In genomic region chr12:33169777-33170494, GRCm38 (mm10) we compare ENCODE assay signal across 18 mouse cellular contexts. TPM values are rescaled to one million over a fixed set of nuclear protein-coding genes. Genes with fewer than 3 reads are reported as not detected.
DNase-seq lines count a peak whose midpoint lies in the region; ATAC-seq and TF ChIP-seq lines count a peak whose summit lies in the region.
"Had no signal": no experiment of that assay in that cellular context is flagged by ENCODE, and none has a peak within 500 bp of the region (broad histone marks: within the 10 kb centered on the region; RNA-seq: fewer than 3 reads in every experiment).

No protein-coding gene starts in this region.

- H3K4me2 ChIP-seq in lung, postnatal 0 days (replicated peaks; ENCODE audit: low read depth, low read length), result no peak overlapping the region
- no peak overlapping the region for H3K4me2 ChIP-seq in kidney, embryonic 16.5 days (replicated peaks; ENCODE audit: low read depth, low read length)
- H3K4me2 ChIP-seq in hindbrain, postnatal 0 days (ENCODE audit: low read depth, low read length), result no peak overlapping the region
- H3K4me2 ChIP-seq: embryonic facial prominence, embryonic 15.5 days; forebrain, embryonic 13.5 days; hindbrain, embryonic 15.5 days; liver, embryonic 11.5 days; neural tube, embryonic 15.5 days had no signal

- no peak overlapping the region for H3K4me3 ChIP-seq in lung, postnatal 0 days (ENCODE audit: low read depth, low read length)
- H3K4me3 ChIP-seq in bone marrow macrophage, adult 2 months (ENCODE audit: insufficient read depth, low read length), result peak overlapping the region; percentile 16
- peak overlapping the region; percentile 8 for H3K4me3 ChIP-seq in megakaryocyte, embryonic 14.5 days (replicated peaks)
- H3K4me3 ChIP-seq in kidney, embryonic 16.5 days (ENCODE audit: low read length), result no peak overlapping the region
- no peak overlapping the region for H3K4me3 ChIP-seq in hindbrain, postnatal 0 days (ENCODE audit: low read length)
- H3K4me3 ChIP-seq: embryonic facial prominence, embryonic 15.5 days; forebrain, embryonic 13.5 days; heart, adult 2 months; hindbrain, embryonic 15.5 days; neural tube, embryonic 15.5 days had no signal

- peak; percentile 30 for DNase-seq in lung, postnatal 0 days (ENCODE audit: low spot score)
- DNase-seq in lung, adult 18-20 months, result no peak
- DNase-seq in CD4-positive helper T cell, adult 2 months (ENCODE audit: low read depth, low spot score), result peak; percentile 45
- no peak for DNase-seq in hindbrain, postnatal 0 days (ENCODE audit: low spot score)
- DNase-seq in right cerebral cortex, adult 18-20 months, result no peak
- DNase-seq: cerebellum, adult 2 months; heart, adult 2 months; heart, postnatal 10 days; kidney, adult 9 months; retina, postnatal 1 day had no signal

- no peaks in the 10 kb centered on the region for H3K36me3 ChIP-seq in lung, postnatal 0 days (ENCODE audit: insufficient read depth, low read length)
- H3K36me3 ChIP-seq in megakaryocyte, embryonic 14.5 days (replicated peaks; ENCODE audit: low read length), result peaks cover 51% of the 10 kb centered on the region
- no peaks in the 10 kb centered on the region for H3K36me3 ChIP-seq in kidney, embryonic 16.5 days (ENCODE audit: insufficient read depth, low read length)
- H3K36me3 ChIP-seq in hindbrain, postnatal 0 days (ENCODE audit: insufficient read depth, low read length), result no peaks in the 10 kb centered on the region
- H3K36me3 ChIP-seq: embryonic facial prominence, embryonic 15.5 days; hindbrain, embryonic 15.5 days; neural tube, embryonic 15.5 days had no signal

- peak overlapping the region; percentile 33; the same call in 1 of the 2 replicates for H3K27ac ChIP-seq in lung, postnatal 0 days (ENCODE audit: low read length)
- peak overlapping the region; percentile 43 for H3K27ac ChIP-seq in bone marrow macrophage, adult 2 months (ENCODE audit: insufficient read depth, low read depth, low read length)
- no peak overlapping the region for H3K27ac ChIP-seq in kidney, embryonic 16.5 days (ENCODE audit: low read length)
- H3K27ac ChIP-seq in hindbrain, postnatal 0 days, result no peak overlapping the region
- H3K27ac ChIP-seq: embryonic facial prominence, embryonic 15.5 days; forebrain, embryonic 13.5 days; heart, adult 2 months; hindbrain, embryonic 15.5 days; neural tube, embryonic 15.5 days had no signal

- no peaks in the 10 kb centered on the region for H3K9me3 ChIP-seq in lung, postnatal 0 days (ENCODE audit: low read length)
- no peaks in the 10 kb centered on the region for H3K9me3 ChIP-seq in megakaryocyte, embryonic 14.5 days
- H3K9me3 ChIP-seq in kidney, embryonic 16.5 days (ENCODE audit: low read length), result no peaks in the 10 kb centered on the region
- no peaks in the 10 kb centered on the region for H3K9me3 ChIP-seq in hindbrain, postnatal 0 days (ENCODE audit: low read length)
- H3K9me3 ChIP-seq: embryonic facial prominence, embryonic 15.5 days; forebrain, embryonic 13.5 days; hindbrain, embryonic 15.5 days; neural tube, embryonic 15.5 days had no signal

- ATAC-seq in lung, postnatal 0 days, result no peak
- no peak for ATAC-seq in kidney, embryonic 16.5 days (ENCODE audit: low FRiP score, low TSS enrichment)
- ATAC-seq in hindbrain, postnatal 0 days, result no peak
- ATAC-seq: forebrain, embryonic 13.5 days had no signal

- H3K9ac ChIP-seq in lung, postnatal 0 days (replicated peaks; ENCODE audit: low read depth), result no peak overlapping the region
- H3K9ac ChIP-seq in kidney, embryonic 16.5 days (replicated peaks; ENCODE audit: low read length), result no peak overlapping the region
- no peak overlapping the region for H3K9ac ChIP-seq in hindbrain, postnatal 0 days (replicated peaks; ENCODE audit: low read length)
- H3K9ac ChIP-seq: embryonic facial prominence, embryonic 15.5 days; forebrain, embryonic 13.5 days; hindbrain, embryonic 15.5 days; neural tube, embryonic 15.5 days had no signal

- 0 out of 2 replicates have a peak, but pooled peaks cover 10% of the 10 kb centered on the region for H3K4me1 ChIP-seq in lung, postnatal 0 days (ENCODE audit: insufficient read depth, low read depth, low read length)
- peaks cover 59% of the 10 kb centered on the region for H3K4me1 ChIP-seq in bone marrow macrophage, adult 2 months (ENCODE audit: control insufficient read depth, insufficient read depth, low read length)
- H3K4me1 ChIP-seq in megakaryocyte, embryonic 14.5 days, result peaks cover 51% of the 10 kb centered on the region
- peaks cover 10% of the 10 kb centered on the region for H3K4me1 ChIP-seq in kidney, embryonic 16.5 days (ENCODE audit: insufficient read depth, low read length)
- peaks cover 2% of the 10 kb centered on the region; the same call in 1 of the 2 replicates for H3K4me1 ChIP-seq in hindbrain, postnatal 0 days (ENCODE audit: insufficient read depth, low read length)

- 86% methylated on average over 11 of the region's 11 CpGs for WGBS in lung, postnatal 0 days
- 91% methylated on average over 11 of the region's 11 CpGs for WGBS in kidney, embryonic 16.5 days
- 88% methylated on average over 11 of the region's 11 CpGs for WGBS in hindbrain, postnatal 0 days

- H3K27me3 ChIP-seq in lung, postnatal 0 days (replicated peaks; ENCODE audit: insufficient read depth, low read length), result no peaks in the 10 kb centered on the region
- H3K27me3 ChIP-seq in megakaryocyte, embryonic 14.5 days (replicated peaks), result peaks cover 2% of the 10 kb centered on the region
- H3K27me3 ChIP-seq in kidney, embryonic 16.5 days (ENCODE audit: insufficient read depth, low read length), result no peaks in the 10 kb centered on the region
- H3K27me3 ChIP-seq in hindbrain, postnatal 0 days (ENCODE audit: insufficient read depth, low read length), result no peaks in the 10 kb centered on the region
- H3K27me3 ChIP-seq: embryonic facial prominence, embryonic 15.5 days; forebrain, embryonic 13.5 days; hindbrain, embryonic 15.5 days; neural tube, embryonic 15.5 days had no signal

- TF ChIP-seq EP300 in lung, postnatal 0 days (IDR thresholded peaks at IDR 0.05), result no peak

- no peak for TF ChIP-seq POLR2A in bone marrow macrophage, adult 2 months (IDR thresholded peaks at IDR 0.05; ENCODE audit: borderline replicate concordance, low read depth, low read length)

- TF ChIP-seq CTCF in lung, postnatal 0 days (IDR thresholded peaks at IDR 0.05), result no peak
- TF ChIP-seq CTCF in bone marrow macrophage, adult 2 months (IDR thresholded peaks at IDR 0.05; ENCODE audit: low read depth, low read length), result no peak
- TF ChIP-seq CTCF in hindbrain, postnatal 0 days (IDR thresholded peaks at IDR 0.05; ENCODE audit: low read depth), result no peak

RNA-seq across cellular contexts. Expression of gene Atxn7l1, which starts 22.4 kb away (rescaled TPM):
- 9.6 and 10.2 TPM in 2 replicates for polyA plus RNA-seq in lung, postnatal 0 days (2015; fragmentation: Nextera tagmentation; extraction: Ambion mirVana)
- 85.0 and 90.6 TPM in 2 replicates for polyA plus RNA-seq in bone marrow macrophage, adult 2 months (2012; ENCODE audit: insufficient read depth, insufficient read length, missing spikeins)
- 22.5 and 39.3 TPM in 2 replicates for polyA plus RNA-seq in megakaryocyte, embryonic 14.5 days (2012; ENCODE audit: insufficient read depth, low replicate concordance)
- 9.9 and 15.4 TPM in 2 replicates for polyA plus RNA-seq in kidney, embryonic 16.5 days (2015; fragmentation: Nextera tagmentation; extraction: Ambion mirVana)
- total RNA-seq in hindbrain, postnatal 0 days (2014; rRNA removed), result 19.2 and 24.9 TPM in 2 replicates
- polyA plus RNA-seq in hindbrain, postnatal 0 days (2015; fragmentation: Nextera tagmentation; extraction: Ambion mirVana), result 15.8 TPM in 2 replicates

Comparison
In these comparisons a context has a peak if more than half of its experiments do, and no peak if none do; other contexts are left out.
1. DNase-seq: peak in lung, postnatal 0 days (single experiment) and CD4-positive helper T cell, adult 2 months (single experiment); none in lung, adult 18-20 months (0 of 2), hindbrain, postnatal 0 days (single experiment) and right cerebral cortex, adult 18-20 months (single experiment).
2. H3K27ac ChIP-seq: peak in lung, postnatal 0 days (single experiment) and bone marrow macrophage, adult 2 months (single experiment); none in kidney, embryonic 16.5 days (single experiment) and hindbrain, postnatal 0 days (single experiment).
3. H3K4me3 ChIP-seq: peak in bone marrow macrophage, adult 2 months (single experiment) and megakaryocyte, embryonic 14.5 days (single experiment); none in lung, postnatal 0 days (single experiment), kidney, embryonic 16.5 days (single experiment) and hindbrain, postnatal 0 days (single experiment).